Mouse (Mus musculus) small intestine, adult 2 months (tissue): Measurements from ENCODE around the gene Fbxo47. TPM values are rescaled to one million over a fixed set of nuclear protein-coding genes. Genes with fewer than 3 reads are reported as not detected.

Experiments
- H3K27ac ChIP-seq: fragments of 200-500 bp; 2 replicates; pipeline ENCODE4 v1.5.1; 2012; ENCODE audit warnings: low read depth, low read length, control low read depth, inconsistent platforms; ENCODE audit not compliant: insufficient read depth
- H3K27me3 ChIP-seq: fragments of 200-500 bp; 2 replicates; pipeline ENCODE4 v1.6.1; 2012; ENCODE audit warnings: mild to moderate bottlenecking, moderate library complexity, low read length, inconsistent platforms; ENCODE audit not compliant: control insufficient read depth, insufficient read depth
- H3K36me3 ChIP-seq: fragments of 200-500 bp; 2 replicates; pipeline ENCODE4 v1.6.1; 2012; ENCODE audit warnings: mild to moderate bottlenecking, low read length, control low read depth, inconsistent platforms; ENCODE audit not compliant: control insufficient read depth, insufficient read depth
- H3K4me1 ChIP-seq: fragments of 200-500 bp; 2 replicates; pipeline ENCODE4 v1.6.1; 2012; ENCODE audit warnings: low read length, inconsistent platforms, mixed read lengths; ENCODE audit not compliant: control insufficient read depth, insufficient read depth, insufficient read length
- H3K4me3 ChIP-seq: fragments of 200-500 bp; 2 replicates; pipeline ENCODE4 v1.5.1; 2012; ENCODE audit warnings: low read depth, mild to moderate bottlenecking, control low read depth, inconsistent platforms, low read length, moderate library complexity
- CTCF ChIP-seq: fragments of 200-500 bp; IDR thresholded peaks from 2 replicates; pipeline ENCODE4 v1.5.1; 2012; ENCODE audit warnings: low read depth, mild to moderate bottlenecking, control low read depth, inconsistent platforms, low read length, moderate library complexity, mixed read lengths; ENCODE audit not compliant: insufficient replicate concordance, insufficient read length; ENCODE audit errors: extremely low read depth
- POLR2A ChIP-seq: fragments of 200-500 bp; IDR thresholded peaks from 2 replicates; pipeline ENCODE4 v1.6.1; 2012; ENCODE audit warnings: low read depth, mild to moderate bottlenecking, control low read depth, inconsistent platforms, low read length, moderate library complexity
- WGBS: fragments of 180-500 bp; shearing (Covaris S2); methylation state at CpG from one replicate; pipeline ENCODE4 v1.1.7; 2018; 5-methylcytosine and 5-hydroxymethylcytosine counted together
- polyA plus RNA-seq: library from polyadenylated mRNA; depleted of rRNA; stranded (reverse); fragments of >200 nt; gene quantifications from 2 replicates; pipeline ENCODE4 v1.2.3, GENCODE M21; 2012; rRNA removed

Fbxo47 gene
- polyA plus RNA-seq, 1 experiment: not detected

- peaks cover 44% of the 10 kb centered on the region for H3K36me3 ChIP-seq
- H3K4me1 ChIP-seq: peaks cover 65% of the 10 kb centered on the region
- H3K27me3 ChIP-seq: no peaks in the 10 kb centered on the region
- H3K27ac ChIP-seq: peak overlapping the region; percentile 72
- TF ChIP-seq POLR2A: 0 out of 2 replicates have a peak, but pooled peaks have one; percentile 11
- TF ChIP-seq CTCF: no peak
- 43% methylated on average over 2 of the region's 2 CpGs for WGBS
- H3K4me3 ChIP-seq: no peak overlapping the region
Observed at GRCm38 (mm10) chr11:97808093-97808492, 75.9 kb downstream of the Fbxo47 start.

- H3K4me1 ChIP-seq: peaks cover 61% of the 10 kb centered on the region
- peaks cover 44% of the 10 kb centered on the region for H3K36me3 ChIP-seq
- TF ChIP-seq POLR2A (no peak), CTCF (no peak)
- no peaks in the 10 kb centered on the region for H3K27me3 ChIP-seq
- no peak overlapping the region for H3K4me3 ChIP-seq
- WGBS: 15% methylated on average over 6 of the region's 6 CpGs
- peak overlapping the region; percentile 72 for H3K27ac ChIP-seq
Observed at GRCm38 (mm10) chr11:97807626-97808025, 76.3 kb downstream of the Fbxo47 start.

GRCm38 (mm10) chr11:97806613-97806964, 77.4 kb downstream of the Fbxo47 start:
- WGBS: 67% methylated on average over 7 of the region's 7 CpGs
- Histone ChIP-seq H3K27ac (peak overlapping the region; percentile 23; the same call in 1 of the 2 replicates), H3K4me3 (no peak overlapping the region), H3K4me1 (peaks cover 64% of the 10 kb centered on the region), H3K27me3 (no peaks in the 10 kb centered on the region), H3K36me3 (peaks cover 40% of the 10 kb centered on the region)
- TF ChIP-seq POLR2A (no peak), CTCF (no peak)

GRCm38 (mm10) chr11:97805662-97806612, 78.0 kb downstream of the Fbxo47 start:
- peak overlapping the region; percentile 26 for H3K4me3 ChIP-seq
- no peak for TF ChIP-seq CTCF
- no peak for TF ChIP-seq POLR2A
- H3K36me3 ChIP-seq: peaks cover 38% of the 10 kb centered on the region
- peak overlapping the region; percentile 23 for H3K27ac ChIP-seq
- peaks cover 66% of the 10 kb centered on the region for H3K4me1 ChIP-seq
- no peaks in the 10 kb centered on the region for H3K27me3 ChIP-seq
- 32% methylated on average over 15 of the region's 15 CpGs for WGBS

- H3K36me3 ChIP-seq: peaks cover 35% of the 10 kb centered on the region
- H3K27me3 ChIP-seq: no peaks in the 10 kb centered on the region
- TF ChIP-seq POLR2A: no peak
- no peak for TF ChIP-seq CTCF
- H3K27ac ChIP-seq: peak overlapping the region; percentile 23
- H3K4me1 ChIP-seq: peaks cover 63% of the 10 kb centered on the region
- WGBS: 24% methylated on average over 9 of the region's 9 CpGs
- H3K4me3 ChIP-seq: no peak overlapping the region
Observed at GRCm38 (mm10) chr11:97804841-97805661, 78.9 kb downstream of the Fbxo47 start.

GRCm38 (mm10) chr11:97803847-97804246, 80.1 kb downstream of the Fbxo47 start:
- WGBS: 55% methylated on average over 5 of the region's 5 CpGs
- no peaks in the 10 kb centered on the region for H3K27me3 ChIP-seq
- peak overlapping the region; percentile 18; the same call in 1 of the 2 replicates for H3K4me3 ChIP-seq
- H3K36me3 ChIP-seq: peaks cover 26% of the 10 kb centered on the region
- H3K4me1 ChIP-seq: peaks cover 52% of the 10 kb centered on the region
- TF ChIP-seq POLR2A (no peak), CTCF (no peak)
- peak overlapping the region; percentile 60 for H3K27ac ChIP-seq

Other genes starting within 250 kb of the Fbxo47 start
- 18.4 and 38.6 TPM in 2 replicates for gene Mllt6, start 220.7 kb downstream of the Fbxo47 start, polyA plus RNA-seq
- gene Cisd3, start 198.3 kb downstream of the Fbxo47 start, polyA plus RNA-seq: 112 and 249 TPM in 2 replicates
- 25.9 and 77.9 TPM in 2 replicates for gene Pcgf2, start 183.7 kb downstream of the Fbxo47 start, polyA plus RNA-seq
- gene Psmb3, start 180.8 kb downstream of the Fbxo47 start, polyA plus RNA-seq: 164 and 330 TPM in 2 replicates
- 2.0 and 3.4 TPM in 2 replicates for gene Pip4k2b, start 139.4 kb downstream of the Fbxo47 start, polyA plus RNA-seq
- gene Cwc25, start 117.6 kb downstream of the Fbxo47 start, polyA plus RNA-seq: 1.7 and 3.7 TPM in 2 replicates
- gene 1700001P01Rik, start 108.2 kb downstream of the Fbxo47 start, polyA plus RNA-seq: not detected in 2 replicates
- gene Rpl23, start 101.7 kb downstream of the Fbxo47 start, polyA plus RNA-seq: 10.2 and 22.0 TPM in 2 replicates
- gene Lasp1, start 85.2 kb downstream of the Fbxo47 start, polyA plus RNA-seq: 165 and 397 TPM in 2 replicates
- 0.43 and 0.44 TPM in 2 replicates for gene B230217C12Rik, start 43.4 kb downstream of the Fbxo47 start, polyA plus RNA-seq
- gene Plxdc1, start 102.3 kb upstream of the Fbxo47 start, polyA plus RNA-seq: 1.1 and 1.6 TPM in 2 replicates
- 0.55 and 1.1 TPM in 2 replicates for gene Arl5c, start 112.0 kb upstream of the Fbxo47 start, polyA plus RNA-seq
- gene Cacnb1, start 138.9 kb upstream of the Fbxo47 start, polyA plus RNA-seq: 3.2 and 5.7 TPM in 2 replicates
- gene Rpl19, start 142.6 kb upstream of the Fbxo47 start, polyA plus RNA-seq: 393 and 501 TPM in 2 replicates
- gene Stac2, start 169.3 kb upstream of the Fbxo47 start, polyA plus RNA-seq: 0.87 and 0.91 TPM in 2 replicates